Mouse (Mus musculus) neural tube, embryonic 14.5 days (tissue): ENCODE results near the gene 4930469K13Rik. TPM values are rescaled to one million over a fixed set of nuclear protein-coding genes. Genes with fewer than 3 reads are reported as not detected.

ENCODE experiments used
- ATAC-seq: fragments of 200-750 bp; cut with Nextera tagmentation; 2 replicates; pipeline ENCODE4 v1.8.0; 2017; ENCODE audit warnings: low read depth, mild to moderate bottlenecking, moderate TSS enrichment, moderate library complexity
- H3K27ac ChIP-seq: fragments of 300-500 bp; sonication (generic); 2 replicates; pipeline ENCODE4 v1.5.1; 2014; ENCODE audit warnings: low read depth, mild to moderate bottlenecking, control low read depth, low read length, moderate library complexity, mixed read lengths
- H3K27me3 ChIP-seq: fragments of 300-500 bp; sonication (generic); 2 replicates; pipeline ENCODE4 v1.6.1; 2014; ENCODE audit warnings: low read length; ENCODE audit not compliant: control insufficient read depth, insufficient read depth
- H3K36me3 ChIP-seq: fragments of 300-500 bp; sonication (generic); 2 replicates; pipeline ENCODE4 v1.6.1; 2014; ENCODE audit warnings: low read length, mixed read lengths; ENCODE audit not compliant: control insufficient read depth, insufficient read depth
- H3K4me1 ChIP-seq: fragments of 300-500 bp; sonication (generic); 2 replicates; pipeline ENCODE4 v1.6.1; 2014; ENCODE audit warnings: low read length; ENCODE audit not compliant: control insufficient read depth, insufficient read depth
- H3K4me2 ChIP-seq: fragments of 300-500 bp; sonication (generic); 2 replicates; pipeline ENCODE4 v1.6.1; 2014; ENCODE audit warnings: mild to moderate bottlenecking, low read depth, low read length, control low read depth
- H3K4me3 ChIP-seq: fragments of 300-500 bp; sonication (generic); 2 replicates; pipeline ENCODE4 v1.5.1; 2014; ENCODE audit warnings: low read depth, low read length, control low read depth, mixed read lengths
- H3K9ac ChIP-seq: fragments of 300-500 bp; sonication (generic); replicated peaks from 2 replicates; pipeline ENCODE4 v1.6.1; 2014; ENCODE audit warnings: low read depth, mild to moderate bottlenecking, control low read depth, low read length, mixed read lengths
- H3K9me3 ChIP-seq: fragments of 300-500 bp; sonication (generic); 2 replicates; pipeline ENCODE4 v1.6.1; 2016; ENCODE audit warnings: low read length; ENCODE audit not compliant: control insufficient read depth
- WGBS: fragments of 180-500 bp; shearing (Covaris S2); extraction: QIAGEN DNeasy Blood & Tissue Kit; methylation state at CpG from one replicate; pipeline ENCODE4 v1.1.7; 2014; 5-methylcytosine and 5-hydroxymethylcytosine counted together
- polyA plus RNA-seq: library from polyadenylated mRNA; unstranded; fragments of >200 nt; fragmentation: Nextera tagmentation; extraction: Ambion mirVana; gene quantifications from 2 replicates; pipeline ENCODE4 v1.2.1, GENCODE M21; 2014

The 4930469K13Rik gene
- polyA plus RNA-seq, 1 experiment from 2014 or later, result 41.4 TPM

DNA sequence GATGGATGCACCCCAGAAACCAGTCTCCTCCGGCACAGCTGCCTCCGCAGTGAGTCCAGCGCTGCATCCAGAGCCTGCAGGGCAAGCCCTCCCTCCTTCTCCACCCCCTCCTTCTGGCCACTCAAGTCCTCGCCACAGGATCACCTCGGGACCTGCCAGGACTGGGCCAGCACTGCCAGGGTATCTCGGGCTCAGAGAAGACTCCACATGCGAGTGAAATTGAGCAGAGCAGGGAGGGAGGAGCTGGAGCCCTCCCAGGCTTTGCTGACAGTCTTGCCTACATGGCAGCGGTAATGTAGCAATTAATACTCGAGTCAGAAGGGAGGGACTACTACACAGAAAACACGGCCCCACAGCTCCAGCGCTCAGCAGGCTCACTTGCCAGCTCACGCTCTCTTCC is 105.4 kb downstream of the 4930469K13Rik start, which contains the start of gene Kcnip1:
Gene Kcnip1, minus strand, starts transcription at position 215 of the 400 bp plus-strand sequence.
- H3K4me2 ChIP-seq, result peak within 1 kb of the TSS; percentile 11; the same call in 1 of the 2 replicates
- peak; percentile 52; the same call in 1 of the 2 replicates for ATAC-seq
- 22% methylated on average over 11 of the region's 12 CpGs for WGBS
- H3K27ac ChIP-seq, result no peak within 1 kb of the TSS
- H3K9ac ChIP-seq, result 0 out of 2 replicates have a peak within 1 kb of the TSS, but pooled peaks have one; percentile 25
- no peak within 1 kb of the TSS for H3K4me3 ChIP-seq
- no peaks in the 10 kb centered on the region for H3K9me3 ChIP-seq
- H3K36me3 ChIP-seq, result no peaks in the 10 kb centered on the region
- H3K4me1 ChIP-seq, result no peaks in the 10 kb centered on the region
- no peaks in the 10 kb centered on the region for H3K27me3 ChIP-seq

DNA sequence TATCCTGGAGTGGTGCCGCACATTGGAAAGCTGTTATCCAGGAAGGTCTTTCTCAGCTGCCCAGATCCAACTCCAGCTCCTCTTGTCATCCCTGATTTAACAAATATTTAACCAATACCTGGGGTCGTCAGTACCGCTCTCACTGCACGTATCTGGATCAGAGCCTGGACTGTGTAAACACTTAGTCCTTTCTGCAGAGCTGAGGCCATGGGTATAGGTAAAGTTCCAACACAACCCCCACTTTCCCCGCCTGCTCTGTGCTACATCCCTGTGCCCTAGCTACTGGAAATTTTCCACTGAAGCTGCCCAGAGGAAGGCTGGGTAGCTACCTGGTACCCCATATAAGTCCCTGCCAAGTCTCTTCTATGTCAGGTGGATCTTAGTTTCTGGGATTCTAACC is 108.4 kb downstream of the 4930469K13Rik start:
- H3K4me1 ChIP-seq, result no peaks in the 10 kb centered on the region
- no peak overlapping the region for H3K4me2 ChIP-seq
- no peaks in the 10 kb centered on the region for H3K9me3 ChIP-seq
- no peaks in the 10 kb centered on the region for H3K27me3 ChIP-seq
- no peaks in the 10 kb centered on the region for H3K36me3 ChIP-seq
- no peak overlapping the region for H3K4me3 ChIP-seq
- ATAC-seq, result no peak
- no peak overlapping the region for H3K27ac ChIP-seq
- no peak overlapping the region for H3K9ac ChIP-seq
- WGBS, result 83% methylated on average over 5 of the region's 5 CpGs

DNA sequence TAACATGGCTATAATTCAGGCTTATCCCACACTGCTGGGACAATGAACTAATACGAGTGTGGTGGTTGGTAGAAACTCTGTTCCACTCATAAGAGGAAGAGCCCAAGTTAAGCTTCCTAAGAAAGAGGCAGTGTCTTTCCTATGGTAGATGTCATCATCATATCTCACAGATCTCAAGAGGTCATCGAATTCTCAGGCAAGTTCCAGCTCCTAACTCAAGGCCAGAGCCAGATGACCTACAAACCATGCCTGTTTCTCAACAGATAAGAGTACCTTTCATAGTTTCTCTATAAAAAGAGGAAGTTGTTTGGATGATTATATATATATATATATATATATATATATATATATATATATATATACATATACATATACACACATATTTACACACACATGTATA is 111.8 kb downstream of the 4930469K13Rik start:
- H3K4me3 ChIP-seq, result no peak overlapping the region
- WGBS, result 96% methylated on average over 2 of the region's 2 CpGs
- no peaks in the 10 kb centered on the region for H3K9me3 ChIP-seq
- no peak overlapping the region for H3K27ac ChIP-seq
- no peak overlapping the region for H3K9ac ChIP-seq
- ATAC-seq, result no peak
- H3K4me2 ChIP-seq, result no peak overlapping the region
- H3K27me3 ChIP-seq, result no peaks in the 10 kb centered on the region
- H3K36me3 ChIP-seq, result no peaks in the 10 kb centered on the region
- H3K4me1 ChIP-seq, result no peaks in the 10 kb centered on the region

DNA sequence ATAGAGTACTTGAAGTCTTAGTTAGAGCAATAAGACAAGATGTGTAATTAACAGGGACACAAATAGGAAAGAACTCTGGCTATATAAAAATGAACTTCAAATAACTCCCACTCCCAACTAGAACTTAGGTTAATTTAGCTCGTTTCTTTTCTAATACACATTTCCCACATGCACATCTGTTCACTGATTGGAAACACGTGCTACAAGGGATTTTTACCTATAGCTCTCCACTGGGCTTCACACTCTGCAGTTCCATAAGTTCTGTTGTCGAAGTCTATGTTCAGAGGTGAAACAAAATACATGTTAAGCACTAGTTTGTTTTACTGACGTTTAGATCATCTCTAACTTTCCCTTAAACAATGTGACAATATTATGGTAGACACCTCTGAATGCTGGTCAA is 118.2 kb downstream of the 4930469K13Rik start:
- H3K4me2 ChIP-seq, result no peak overlapping the region

DNA sequence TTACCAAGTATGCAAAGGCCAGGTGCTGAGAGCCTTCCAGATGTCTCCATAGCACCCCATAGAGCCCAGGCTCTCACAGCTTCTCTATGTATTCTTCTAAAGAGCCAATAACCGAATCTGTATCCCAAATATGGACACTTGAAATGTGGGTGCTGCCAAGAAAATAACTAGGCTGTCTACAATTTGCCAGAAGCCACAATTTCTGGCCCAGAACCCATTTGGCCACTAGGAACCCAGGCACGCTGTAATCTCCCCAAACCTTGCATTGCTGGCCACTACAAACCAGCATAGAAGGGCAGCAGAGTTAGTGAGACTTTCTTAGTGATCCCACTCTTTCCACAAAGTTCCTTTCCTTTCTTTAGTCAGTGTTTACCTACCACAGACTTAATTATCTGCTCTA is 123.2 kb downstream of the 4930469K13Rik start:
- Histone ChIP-seq H3K27me3 (no peaks in the 10 kb centered on the region), H3K4me2 (no peak overlapping the region), H3K4me1 (no peaks in the 10 kb centered on the region), H3K9ac (no peak overlapping the region), H3K9me3 (no peaks in the 10 kb centered on the region), H3K4me3 (no peak overlapping the region), H3K36me3 (no peaks in the 10 kb centered on the region), H3K27ac (no peak overlapping the region)
- 90% methylated on average over 2 of the region's 2 CpGs for WGBS
- no peak for ATAC-seq

More for the DNA sequence above, 118.2 kb downstream of the 4930469K13Rik start:
- Histone ChIP-seq H3K4me3 (no peak overlapping the region), H3K27ac (no peak overlapping the region), H3K27me3 (no peaks in the 10 kb centered on the region), H3K36me3 (no peaks in the 10 kb centered on the region), H3K9me3 (no peaks in the 10 kb centered on the region), H3K4me1 (no peaks in the 10 kb centered on the region), H3K9ac (no peak overlapping the region)
- no peak for ATAC-seq
- WGBS, result 83% methylated on average over 4 of the region's 4 CpGs

DNA sequence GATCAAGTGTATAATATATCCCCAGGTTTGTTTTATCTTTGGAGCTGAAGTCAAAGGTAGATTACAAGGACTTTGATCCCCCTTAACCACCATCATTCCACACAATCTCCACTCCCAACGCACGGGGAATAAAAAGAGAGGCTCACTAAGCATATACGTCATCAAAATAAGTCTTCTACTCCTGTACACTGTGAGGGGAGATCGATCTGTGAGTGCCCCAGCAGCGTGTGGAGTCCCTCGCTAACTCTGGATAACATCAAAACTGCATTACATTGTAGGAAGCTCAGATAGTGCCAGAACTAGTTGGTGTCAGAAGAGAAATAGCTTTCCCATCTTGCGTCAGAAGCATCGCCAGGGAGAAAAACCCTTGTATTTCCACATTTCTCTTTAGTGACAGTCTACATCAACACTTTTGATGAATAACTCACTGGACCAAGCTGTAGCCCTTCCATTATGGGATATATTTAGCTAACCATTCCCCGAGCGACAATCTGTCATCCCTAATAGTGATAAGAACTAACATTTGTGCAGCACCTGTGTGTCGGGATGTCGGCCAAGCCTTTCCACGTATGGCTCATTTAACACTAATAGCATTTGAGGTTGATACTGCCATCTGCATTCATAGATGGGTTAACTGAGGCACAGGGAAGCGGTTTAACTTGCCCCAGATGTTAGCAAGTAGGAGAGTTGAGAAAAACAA is 123.9 kb downstream of the 4930469K13Rik start:
- no peak for ATAC-seq
- Histone ChIP-seq H3K27ac (no peak overlapping the region), H3K4me2 (no peak overlapping the region), H3K4me3 (no peak overlapping the region), H3K36me3 (no peaks in the 10 kb centered on the region), H3K9ac (no peak overlapping the region), H3K27me3 (no peaks in the 10 kb centered on the region), H3K9me3 (no peaks in the 10 kb centered on the region), H3K4me1 (no peaks in the 10 kb centered on the region)
- 76% methylated on average over 14 of the region's 14 CpGs for WGBS

DNA sequence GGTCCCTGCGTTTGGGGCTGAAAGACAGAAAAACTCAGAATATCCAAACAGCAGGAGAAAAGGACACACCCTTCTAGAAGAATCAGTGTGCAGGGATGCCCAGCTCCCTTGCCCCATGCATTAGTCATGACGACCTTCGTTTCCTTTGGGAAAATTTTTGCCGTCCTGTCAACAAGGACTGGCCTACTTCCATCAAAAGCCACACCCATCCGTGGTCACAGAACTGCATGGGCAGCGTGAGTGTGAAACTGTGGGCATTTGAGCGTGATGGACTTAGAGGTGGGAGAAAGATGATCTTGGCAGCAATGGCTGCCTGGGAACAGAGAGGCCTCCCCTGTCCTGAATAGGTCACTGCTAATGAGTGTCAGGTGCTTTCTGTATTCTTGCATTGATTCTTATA is 126.2 kb downstream of the 4930469K13Rik start:
- ATAC-seq, result no peak
- Histone ChIP-seq H3K4me3 (no peak overlapping the region), H3K27ac (no peak overlapping the region), H3K9ac (no peak overlapping the region), H3K9me3 (no peaks in the 10 kb centered on the region), H3K27me3 (no peaks in the 10 kb centered on the region), H3K36me3 (no peaks in the 10 kb centered on the region), H3K4me2 (no peak overlapping the region), H3K4me1 (no peaks in the 10 kb centered on the region)
- WGBS, result 92% methylated on average over 7 of the region's 7 CpGs

DNA sequence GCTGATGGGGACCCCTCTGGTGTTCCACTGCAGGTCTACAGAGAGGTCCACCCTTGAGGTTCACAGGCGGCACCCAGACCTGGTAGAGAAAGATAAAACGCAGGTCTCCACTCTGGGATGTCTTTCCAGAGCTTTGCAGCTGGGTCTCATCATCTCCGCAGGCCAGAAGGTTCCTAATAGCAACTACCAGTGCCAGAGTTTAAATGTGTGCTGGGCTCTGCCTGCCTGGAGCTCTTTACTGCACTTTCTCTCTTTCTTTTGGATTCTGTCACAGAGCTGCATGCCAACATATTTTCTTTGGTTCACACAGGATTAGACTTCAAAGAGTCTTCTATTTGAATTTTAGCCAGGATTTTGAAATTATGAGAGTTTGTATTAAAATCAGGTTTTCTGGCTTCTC is 129.2 kb downstream of the 4930469K13Rik start:
- ATAC-seq, result no peak
- no peak overlapping the region for H3K4me3 ChIP-seq
- 91% methylated on average over 3 of the region's 3 CpGs for WGBS
- H3K4me2 ChIP-seq, result no peak overlapping the region
- no peak overlapping the region for H3K9ac ChIP-seq
- H3K27me3 ChIP-seq, result no peaks in the 10 kb centered on the region
- no peaks in the 10 kb centered on the region for H3K9me3 ChIP-seq
- no peaks in the 10 kb centered on the region for H3K4me1 ChIP-seq
- no peak overlapping the region for H3K27ac ChIP-seq
- no peaks in the 10 kb centered on the region for H3K36me3 ChIP-seq

DNA sequence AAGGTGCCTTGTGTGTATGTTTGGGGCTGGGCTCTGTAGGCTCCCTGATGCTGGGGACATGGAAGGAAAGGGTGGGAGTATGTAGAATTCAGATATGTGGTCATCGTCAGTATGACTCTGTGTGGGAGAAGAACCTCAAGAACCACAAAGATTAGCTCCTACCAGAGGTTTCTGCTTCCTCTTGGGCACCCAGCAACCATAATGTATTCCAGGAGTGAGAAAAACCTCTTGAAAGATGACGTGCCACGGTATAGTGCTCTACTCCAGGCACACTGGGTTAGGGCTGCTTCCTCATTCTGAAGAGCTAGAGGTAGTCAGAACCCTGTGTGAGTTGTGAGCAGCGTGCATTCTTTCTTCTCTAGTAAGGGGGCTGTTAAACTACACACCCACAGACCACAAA is 130.6 kb downstream of the 4930469K13Rik start:
- ATAC-seq, result no peak
- 88% methylated on average over 4 of the region's 4 CpGs for WGBS
- Histone ChIP-seq H3K4me3 (no peak overlapping the region), H3K9ac (no peak overlapping the region), H3K27me3 (no peaks in the 10 kb centered on the region), H3K9me3 (no peaks in the 10 kb centered on the region), H3K4me2 (no peak overlapping the region), H3K27ac (no peak overlapping the region), H3K4me1 (no peaks in the 10 kb centered on the region), H3K36me3 (no peaks in the 10 kb centered on the region)
